Mouse (Mus musculus): Measurements from ENCODE around the gene Was.
"Not testable (repeated sequence)": the region's sequence is repeated elsewhere in the genome, so short reads cannot be mapped to it uniquely, and the experiment has no call there.

The Was gene

GRCm38 (mm10) chrX:8074430-8075014 is 15.8 kb downstream of the Was start, which contains the start of gene Suv39h1:
Gene Suv39h1, minus strand, starts transcription at chrX:8074760.
- DNase-seq (ENCODE audit: low spot score) = peak; percentile 73

- peak; percentile 2 for DNase-seq (ENCODE audit: low spot score)
Observed at GRCm38 (mm10) chrX:8073881-8074429, 16.3 kb downstream of the Was start.

GRCm38 (mm10) chrX:8069166-8069565 is 21.1 kb downstream of the Was start:
- no peak for DNase-seq (ENCODE audit: low spot score)

DNA sequence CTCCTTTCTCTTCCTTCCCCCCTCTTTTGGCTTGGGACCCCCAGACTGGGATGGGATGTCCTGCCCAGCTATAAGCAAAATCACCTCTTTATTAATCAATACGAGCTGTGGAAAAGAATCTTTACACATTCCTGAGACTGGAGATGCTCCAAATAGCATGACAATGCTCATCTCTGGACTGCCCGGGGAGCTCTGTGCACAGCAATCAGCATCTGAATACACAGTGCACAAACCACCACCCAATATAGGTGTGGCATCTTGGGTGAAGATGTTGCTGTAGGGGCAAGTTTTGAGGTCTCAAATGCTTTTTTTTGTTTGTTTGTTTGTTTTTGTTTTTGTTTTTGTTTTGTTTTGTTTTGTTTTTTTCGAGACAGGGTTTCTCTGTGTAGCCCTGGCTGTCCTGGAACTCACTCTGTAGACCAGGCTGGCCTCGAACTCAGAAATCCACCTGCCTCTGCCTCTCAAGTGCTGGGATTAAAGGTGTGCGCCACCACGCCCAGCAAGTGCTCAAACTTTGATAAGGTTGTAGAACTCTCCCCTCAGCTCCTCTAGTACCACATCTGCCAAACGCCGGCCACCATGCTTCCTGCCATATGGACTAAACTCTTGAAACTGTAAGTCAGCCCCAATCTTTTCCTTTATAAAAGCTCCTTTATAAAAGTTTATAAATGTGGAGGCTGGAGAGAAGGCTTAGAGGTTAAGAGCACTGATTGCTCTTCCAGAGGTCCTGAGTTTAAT is 39.1 kb downstream of the Was start:
- not testable (repeated sequence) for DNase-seq (ENCODE audit: low spot score)

GRCm38 (mm10) chrX:8033009-8033408 is 57.3 kb downstream of the Was start:
- DNase-seq (ENCODE audit: low spot score) = no peak
